Mouse (Mus musculus) liver, adult 10 weeks (tissue): ENCODE results near the gene Trim58. TPM values are rescaled to one million over a fixed set of nuclear protein-coding genes. Genes with fewer than 3 reads are reported as not detected.

Source experiments
- polyA plus RNA-seq: library from polyadenylated mRNA; stranded (reverse); fragments of 350-450 nt; fragmentation: Illumina TruSeq; extraction: RNeasy Lipid Tissue Mini Kit (QIAGEN cat#74804); gene quantifications from one replicate; pipeline ENCODE4 v1.2.3, GENCODE M21; 2014; ENCODE audit warnings: low read depth, low replicate concordance

Gene Trim58
- not detected for polyA plus RNA-seq

DNA sequence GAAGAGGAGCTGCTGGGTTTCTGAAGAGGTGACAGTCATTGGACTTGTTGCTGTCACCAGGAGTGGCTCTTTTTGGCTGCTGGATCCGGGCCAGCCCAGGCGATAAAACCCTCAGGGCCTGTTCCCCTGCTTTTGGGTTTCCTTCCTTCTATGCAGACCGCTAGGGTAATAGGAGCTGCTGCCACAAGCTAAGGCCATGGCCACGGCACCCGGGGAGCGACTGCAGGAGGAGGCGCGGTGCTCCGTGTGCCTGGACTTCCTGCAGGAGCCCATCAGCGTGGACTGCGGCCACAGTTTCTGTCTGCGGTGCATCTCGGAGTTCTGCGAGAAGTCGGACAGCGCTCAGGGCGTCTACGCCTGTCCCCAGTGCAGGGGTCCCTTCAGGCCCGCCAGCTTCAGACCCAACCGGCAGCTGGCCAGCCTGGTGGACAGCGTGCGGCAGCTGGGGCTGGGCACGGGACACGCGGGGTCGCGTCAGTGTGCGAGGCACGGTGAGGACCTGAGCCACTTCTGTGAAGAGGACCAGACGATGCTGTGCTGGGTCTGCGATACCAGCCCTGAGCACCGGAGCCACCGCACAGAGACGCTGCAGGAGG is at the start of gene Trim58:
Gene Trim58 (plus strand): TSS at position 194 of the 596 bp plus-strand sequence.

DNA sequence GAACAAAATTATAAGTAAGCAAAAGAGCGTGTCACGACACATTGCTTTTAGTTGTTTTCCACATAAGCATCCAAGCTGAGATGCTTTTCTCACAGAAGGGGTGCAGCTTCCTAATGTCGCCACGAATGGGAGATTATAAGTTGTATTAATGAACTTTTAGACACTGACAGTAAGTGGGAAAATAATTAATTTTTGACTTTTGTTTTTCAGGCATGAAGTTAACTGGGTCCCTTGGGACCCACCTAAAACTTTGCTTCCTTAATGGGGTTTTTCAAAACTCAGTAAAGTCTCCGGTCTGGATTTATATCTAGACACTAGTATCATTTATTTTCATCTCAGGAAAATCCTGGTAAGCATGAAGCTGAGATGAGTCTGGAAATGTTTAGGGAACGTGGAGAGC is 45.5 kb upstream of the Trim58 start, which contains the start of gene Olfr324:
Gene Olfr324 (plus strand): TSS at position 301 of the 400 bp plus-strand sequence.

DNA sequence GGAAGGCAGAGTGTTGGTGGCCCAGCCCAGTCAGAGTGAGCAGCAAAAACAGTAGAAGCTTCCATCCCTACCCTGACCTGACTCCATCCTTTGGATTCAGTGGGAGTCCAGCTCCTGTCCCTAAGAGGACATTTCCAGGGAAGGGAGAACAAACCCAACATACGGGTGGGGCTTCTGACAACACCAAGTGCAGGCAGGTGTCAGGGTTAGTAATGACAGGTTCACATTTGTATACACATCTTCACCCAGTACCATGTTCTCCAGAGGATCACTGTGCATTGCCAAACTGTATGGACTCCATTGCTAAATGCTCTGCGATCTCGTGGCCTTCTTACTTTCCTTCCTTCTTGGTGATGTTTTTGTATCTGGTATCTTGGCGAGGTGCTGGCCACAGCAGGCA is 24.3 kb upstream of the Trim58 start, which contains the start of gene 2210407C18Rik:
Gene 2210407C18Rik (minus strand): TSS at position 101 of the 400 bp plus-strand sequence.

DNA sequence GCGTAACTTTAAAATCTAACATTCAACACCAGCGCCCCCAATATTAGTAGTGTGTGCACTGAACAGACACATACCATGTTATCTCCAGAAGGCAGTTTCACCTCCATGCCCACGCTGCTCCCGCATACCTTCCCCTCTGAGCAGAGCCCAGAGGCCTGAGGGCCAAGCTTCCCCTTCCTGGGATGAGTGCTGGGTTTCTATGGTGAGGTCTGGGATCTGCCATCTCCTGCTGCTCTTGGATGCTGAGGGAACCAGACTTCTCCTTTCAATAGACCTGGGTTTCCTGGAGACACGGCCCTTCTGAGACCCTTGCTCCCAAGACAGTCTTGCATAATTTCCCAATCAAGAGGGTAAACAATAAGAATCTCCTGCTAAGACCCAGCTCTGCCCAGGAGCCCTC is 9.9 kb upstream of the Trim58 start, which contains the start of gene Olfr323:
Gene Olfr323 (minus strand): TSS at position 101 of the 400 bp plus-strand sequence.

DNA sequence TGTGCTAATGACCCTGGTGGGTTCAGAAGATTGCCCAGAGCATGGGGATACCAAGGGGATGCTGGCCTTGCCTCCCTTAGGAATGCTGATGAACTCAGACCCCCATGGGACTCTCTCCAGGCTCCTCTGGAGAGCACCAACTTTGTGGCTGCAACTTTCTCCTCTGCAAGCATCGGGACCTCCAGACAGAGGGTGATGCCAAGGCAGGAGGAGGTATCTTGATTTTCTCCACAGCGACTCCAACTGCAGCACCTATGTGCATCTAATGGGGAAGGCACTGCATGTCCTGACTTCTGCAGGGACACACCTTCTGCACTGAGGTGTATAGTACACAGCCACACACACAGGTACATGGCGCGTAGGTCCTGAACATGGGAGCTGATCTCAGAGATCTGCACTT is 18.3 kb downstream of the Trim58 start, which contains the start of gene Olfr322:
Gene Olfr322 (plus strand): TSS at position 187 of the 400 bp plus-strand sequence.

DNA sequence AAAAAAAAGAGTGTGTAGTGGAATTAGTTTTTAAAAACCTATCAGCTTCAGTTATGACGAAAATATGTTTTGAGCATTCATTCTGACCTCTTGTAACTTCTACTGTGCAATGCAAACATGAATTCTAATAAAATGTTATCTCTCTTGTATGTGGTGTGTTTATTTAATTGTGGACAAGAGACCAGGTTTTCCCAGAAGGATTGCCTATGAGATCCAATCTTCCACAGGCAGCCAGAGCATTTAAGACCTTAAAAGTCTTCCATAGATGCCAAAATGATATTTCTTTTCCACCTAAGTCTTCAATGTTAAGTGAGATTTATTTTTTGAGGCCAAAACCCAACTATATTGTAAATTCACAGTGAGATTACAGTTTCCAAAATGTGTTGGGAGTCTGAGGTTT is 40.5 kb downstream of the Trim58 start, which contains the start of gene Olfr320:
Gene Olfr320 (plus strand): TSS at position 301 of the 400 bp plus-strand sequence.

DNA sequence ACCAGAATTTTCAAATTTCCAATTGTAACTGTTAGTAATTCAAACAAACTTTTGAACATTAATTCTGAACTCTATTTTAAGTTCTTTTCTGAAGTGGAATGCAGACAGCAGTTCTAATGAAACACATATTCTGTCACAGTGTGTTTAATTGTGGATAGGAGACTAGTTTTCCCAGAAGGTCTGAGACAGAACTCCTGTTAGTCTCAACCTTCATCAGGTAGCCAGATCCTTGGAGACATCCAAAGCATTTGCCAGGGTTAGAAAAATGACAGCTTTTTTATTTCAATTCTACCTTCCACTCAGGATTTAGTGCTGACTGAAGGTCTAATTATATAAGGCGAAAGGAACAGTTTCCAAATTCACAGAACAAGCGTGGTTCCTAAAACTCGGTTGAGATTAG is 58.6 kb downstream of the Trim58 start, which contains the start of gene Olfr319:
Gene Olfr319 (plus strand): TSS at position 301 of the 400 bp plus-strand sequence.

Other genes with a start within 250 kb of the Trim58 start
- gene 1810065E05Rik, start 219.4 kb upstream of the Trim58 start, polyA plus RNA-seq, result not detected
- not detected for gene Gm12253, start 207.9 kb upstream of the Trim58 start, polyA plus RNA-seq
- not detected for gene Lypd9, start 187.5 kb upstream of the Trim58 start, polyA plus RNA-seq
- gene Olfr30, start 178.2 kb upstream of the Trim58 start, polyA plus RNA-seq, result not detected
- gene Olfr332, start 147.9 kb upstream of the Trim58 start, polyA plus RNA-seq, result not detected
- gene Olfr331, start 137.9 kb upstream of the Trim58 start, polyA plus RNA-seq, result not detected
- not detected for gene Olfr330, start 105.6 kb upstream of the Trim58 start, polyA plus RNA-seq
- gene Olfr329-ps, start 94.0 kb upstream of the Trim58 start, polyA plus RNA-seq, result not detected
- not detected for gene Olfr328, start 84.8 kb upstream of the Trim58 start, polyA plus RNA-seq
- not detected for gene Olfr224, start 69.9 kb upstream of the Trim58 start, polyA plus RNA-seq
- gene Olfr325, start 62.7 kb upstream of the Trim58 start, polyA plus RNA-seq, result not detected
- gene Olfr324, start 45.4 kb upstream of the Trim58 start, polyA plus RNA-seq, result not detected
- gene 2210407C18Rik, start 24.4 kb upstream of the Trim58 start, polyA plus RNA-seq, result not detected
- not detected for gene Olfr323, start 10.0 kb upstream of the Trim58 start, polyA plus RNA-seq
- gene Olfr322, start 18.3 kb downstream of the Trim58 start, polyA plus RNA-seq, result not detected
- not detected for gene Olfr320, start 40.6 kb downstream of the Trim58 start, polyA plus RNA-seq
- gene Olfr319, start 58.7 kb downstream of the Trim58 start, polyA plus RNA-seq, result not detected
- not detected for gene Olfr318, start 83.5 kb downstream of the Trim58 start, polyA plus RNA-seq
- not detected for gene Olfr317, start 98.7 kb downstream of the Trim58 start, polyA plus RNA-seq
- not detected for gene Olfr316, start 112.3 kb downstream of the Trim58 start, polyA plus RNA-seq
- not detected for gene Olfr315, start 132.7 kb downstream of the Trim58 start, polyA plus RNA-seq
- not detected for gene Olfr314, start 142.5 kb downstream of the Trim58 start, polyA plus RNA-seq
- not detected for gene Fam183b, start 161.5 kb downstream of the Trim58 start, polyA plus RNA-seq
- gene Olfr313, start 174.5 kb downstream of the Trim58 start, polyA plus RNA-seq, result not detected
- gene Olfr312, start 188.8 kb downstream of the Trim58 start, polyA plus RNA-seq, result not detected
- gene Olfr311, start 198.8 kb downstream of the Trim58 start, polyA plus RNA-seq, result not detected
- gene Gm12258, start 206.7 kb downstream of the Trim58 start, polyA plus RNA-seq, result 2.1 TPM
- 2.7 TPM for gene 2810021J22Rik, start 226.8 kb downstream of the Trim58 start, polyA plus RNA-seq